Mouse (Mus musculus): ENCODE measurements around the gene Dennd2a.

The Dennd2a gene

DNA sequence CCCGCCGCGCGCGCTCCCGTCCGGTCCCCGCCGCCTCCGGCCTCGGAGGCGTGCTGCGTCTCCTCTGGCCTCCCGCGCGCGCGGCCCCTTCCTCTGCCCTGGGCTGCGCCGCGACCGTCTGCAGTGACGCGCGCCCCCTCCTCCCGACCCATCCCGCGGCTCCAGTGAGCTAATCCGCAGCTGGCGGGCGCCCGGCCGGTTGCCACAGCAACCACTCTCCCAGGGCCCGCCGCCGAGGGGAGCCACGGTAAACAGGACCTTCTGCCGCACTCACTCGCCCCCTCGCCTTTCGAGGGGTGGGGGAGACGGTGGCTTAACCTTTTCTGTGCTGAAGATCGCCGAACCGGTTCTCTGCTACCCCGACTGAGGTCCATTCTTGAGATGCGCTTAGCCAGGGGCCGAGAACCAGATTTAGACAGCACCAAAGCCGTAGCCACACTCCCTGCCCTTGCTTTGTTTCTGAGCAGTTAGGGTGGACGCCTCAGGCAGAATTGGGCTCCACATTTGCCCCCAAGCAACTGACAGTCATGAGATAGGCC is at the start of gene Dennd2a:
Gene Dennd2a (minus strand): TSS at position 145 of the 539 bp plus-strand sequence.
- DNase-seq (ENCODE audit: low spot score), result peak; percentile 96

DNA sequence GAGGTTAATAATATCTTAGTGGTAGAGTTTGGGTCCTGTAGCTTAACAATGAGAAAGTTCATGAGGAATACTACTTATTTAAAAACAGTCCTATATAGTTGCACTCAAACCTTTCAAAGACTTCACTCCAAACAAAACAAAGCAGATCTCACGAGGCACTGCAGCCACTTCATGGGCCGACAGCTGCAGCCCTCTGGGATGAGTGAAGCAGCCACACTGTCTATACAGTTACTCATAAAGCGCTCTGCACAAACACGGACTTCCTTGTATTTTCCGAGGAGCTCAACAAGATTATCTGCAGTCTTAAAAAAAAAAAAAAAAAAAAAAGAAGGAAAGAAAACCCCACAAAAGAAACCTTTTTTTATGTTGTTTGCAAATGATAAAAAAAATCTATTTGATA is 49.7 kb upstream of the Dennd2a start:
- DNase-seq (ENCODE audit: low spot score), result no peak

DNA sequence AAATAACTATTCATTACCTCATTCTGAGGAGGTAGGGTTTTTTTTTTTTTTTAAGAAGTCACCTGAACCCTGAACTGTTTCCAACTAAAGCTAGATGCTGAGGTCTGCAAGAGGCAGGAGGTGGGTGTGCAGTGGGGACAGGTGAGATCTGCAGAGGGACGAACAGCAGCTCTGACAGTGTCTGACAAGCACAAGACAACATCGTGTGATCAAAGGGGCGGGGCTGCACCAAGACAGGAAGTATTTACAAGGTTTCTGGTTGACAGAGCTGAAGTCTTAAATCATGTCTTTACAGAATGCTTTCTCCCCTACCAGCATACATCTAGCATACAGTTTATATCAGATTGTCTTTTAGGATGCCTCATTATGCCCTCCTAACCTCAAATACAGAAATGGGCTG is 49.2 kb upstream of the Dennd2a start:
- DNase-seq (ENCODE audit: low spot score), result no peak

DNA sequence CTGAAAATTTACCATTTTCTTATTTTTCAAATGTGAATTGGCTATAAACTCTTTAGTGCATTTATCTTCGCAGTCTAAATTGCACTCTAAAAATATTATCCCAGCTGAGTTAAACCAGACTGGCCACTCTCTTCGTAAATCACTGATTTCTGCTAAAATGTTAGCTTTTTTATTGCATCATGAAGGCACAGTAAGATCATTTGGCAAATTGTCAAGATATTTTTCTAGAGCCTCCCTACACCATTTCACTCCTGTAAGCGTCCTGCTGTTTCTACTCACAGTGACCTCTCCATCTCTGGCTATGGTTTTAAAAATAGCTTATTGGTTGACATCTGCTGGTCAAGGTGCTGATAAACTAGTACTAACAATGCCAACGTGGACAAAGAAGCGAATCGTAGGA is 48.4 kb upstream of the Dennd2a start:
- no peak for DNase-seq (ENCODE audit: low spot score)

DNA sequence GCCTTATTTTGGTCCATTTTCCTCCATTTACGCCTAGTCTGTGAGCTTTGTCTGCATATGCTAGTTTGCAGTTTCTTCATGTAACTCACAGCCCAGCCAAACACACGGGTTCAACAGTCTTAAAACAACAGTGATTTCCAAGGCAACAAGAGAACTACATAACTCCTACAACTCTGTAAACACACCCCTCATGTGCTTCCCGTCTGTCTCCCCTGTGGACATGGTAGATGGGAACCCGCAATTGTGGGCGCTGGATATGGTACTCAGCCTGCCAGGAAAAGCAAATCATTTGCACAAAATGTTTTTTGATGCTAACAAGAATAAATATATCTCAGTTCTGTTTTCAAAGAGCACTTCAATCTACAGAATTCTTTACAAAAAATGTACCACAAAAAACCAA is 46.9 kb upstream of the Dennd2a start:
- DNase-seq (ENCODE audit: low spot score), result no peak

DNA sequence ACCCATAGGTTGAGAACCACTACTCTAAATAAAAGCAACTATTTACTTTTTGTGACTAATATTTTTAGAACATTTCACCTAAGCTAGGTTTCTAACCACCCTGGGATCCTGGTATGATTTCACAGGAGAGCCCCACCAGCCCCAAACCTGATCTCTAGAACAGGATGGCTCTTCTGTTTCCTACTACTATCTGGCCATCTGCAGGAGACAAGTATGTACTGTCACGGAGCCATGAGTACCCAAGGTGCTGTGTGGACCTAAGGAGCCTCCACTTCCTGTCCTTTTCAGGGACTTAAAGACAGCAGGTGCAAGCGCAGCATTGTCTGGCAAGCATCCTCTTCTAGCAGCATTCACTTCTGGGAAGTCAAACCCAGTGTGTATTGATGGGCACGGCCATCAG is 44.2 kb upstream of the Dennd2a start:
- no peak for DNase-seq (ENCODE audit: low spot score)

DNA sequence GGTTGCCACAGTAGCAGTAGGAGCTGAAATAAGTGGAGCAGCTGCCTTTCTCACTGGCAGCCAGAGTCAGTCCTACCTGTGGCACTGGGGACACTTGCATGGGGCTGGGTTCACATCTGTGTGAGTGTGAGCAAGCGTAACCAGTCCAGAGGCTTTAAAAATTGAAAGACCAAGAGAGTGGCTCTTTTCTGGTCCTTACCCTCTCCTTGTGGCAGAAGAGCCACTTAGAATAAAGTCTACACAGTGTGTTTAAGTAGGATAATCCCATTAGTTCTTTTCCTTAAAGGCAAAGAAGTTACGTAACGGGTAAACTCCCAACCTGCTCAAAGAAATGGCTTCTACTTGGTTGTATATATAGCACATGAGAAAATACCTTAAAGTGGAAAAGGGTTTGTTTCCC is 43.2 kb upstream of the Dennd2a start:
- DNase-seq (ENCODE audit: low spot score), result no peak

DNA sequence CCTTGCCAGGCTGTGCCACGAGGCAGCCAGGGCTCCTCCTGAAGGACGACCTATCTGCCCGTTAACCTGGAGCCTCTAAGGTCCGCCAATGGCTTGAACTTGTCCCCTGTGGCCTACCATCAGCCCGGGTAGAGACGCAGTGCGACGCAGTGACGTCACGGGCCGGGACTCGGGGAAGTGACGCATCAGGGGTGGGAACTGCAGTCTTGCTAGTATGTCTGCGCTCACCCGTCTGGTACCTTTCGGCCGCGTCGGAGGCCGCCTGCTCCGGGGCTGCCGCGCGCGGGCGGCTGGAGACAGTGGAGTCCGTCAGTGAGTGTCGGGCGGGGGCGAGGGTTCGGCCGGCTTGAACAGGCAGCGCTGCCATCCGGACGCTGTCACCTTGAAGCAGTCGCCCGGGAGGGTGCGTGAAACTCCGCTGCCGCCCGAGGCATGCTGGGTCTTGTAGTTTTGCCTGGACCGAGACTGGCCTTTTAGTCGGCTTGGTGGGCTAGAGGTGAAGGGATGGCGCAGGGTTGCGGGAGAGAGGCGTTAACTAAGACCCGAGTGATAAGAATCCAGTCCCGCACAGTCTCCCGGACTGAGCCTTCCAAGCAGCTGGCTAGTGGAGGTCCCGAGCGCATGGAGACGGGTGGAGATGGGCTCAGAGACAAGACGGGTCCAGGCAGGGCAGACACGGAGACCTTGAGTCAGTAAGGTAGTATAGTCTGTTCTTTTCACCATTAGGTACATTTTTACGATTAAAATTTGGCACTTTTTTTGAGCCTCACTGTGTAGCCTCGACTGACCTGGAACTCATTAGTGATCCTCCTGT is 34.9 kb upstream of the Dennd2a start, which contains the start of gene Ndufb2:
Gene Ndufb2 (plus strand): TSS at position 174 of the 814 bp plus-strand sequence.
- peak; percentile 93 for DNase-seq (ENCODE audit: low spot score)

DNA sequence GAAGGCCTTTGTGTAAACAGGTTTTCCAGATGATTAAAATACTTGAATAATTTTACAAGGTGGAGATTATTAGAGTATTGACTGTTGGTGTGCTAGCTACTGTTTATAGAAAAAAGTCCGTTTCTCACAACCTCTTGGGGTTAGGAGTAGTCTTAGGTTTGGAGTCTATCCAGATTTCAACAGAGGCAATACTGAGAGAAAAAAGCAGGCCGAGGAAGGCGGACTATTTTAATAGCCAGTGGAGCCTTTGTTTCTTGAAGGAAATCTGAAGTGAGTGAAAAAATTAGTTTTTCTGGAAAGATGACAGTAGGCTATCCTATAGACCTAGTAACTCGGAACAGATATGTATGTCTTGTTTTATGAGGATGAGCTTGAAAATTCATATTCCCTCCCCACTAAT is 33.8 kb upstream of the Dennd2a start:
- DNase-seq (ENCODE audit: low spot score), result no peak

DNA sequence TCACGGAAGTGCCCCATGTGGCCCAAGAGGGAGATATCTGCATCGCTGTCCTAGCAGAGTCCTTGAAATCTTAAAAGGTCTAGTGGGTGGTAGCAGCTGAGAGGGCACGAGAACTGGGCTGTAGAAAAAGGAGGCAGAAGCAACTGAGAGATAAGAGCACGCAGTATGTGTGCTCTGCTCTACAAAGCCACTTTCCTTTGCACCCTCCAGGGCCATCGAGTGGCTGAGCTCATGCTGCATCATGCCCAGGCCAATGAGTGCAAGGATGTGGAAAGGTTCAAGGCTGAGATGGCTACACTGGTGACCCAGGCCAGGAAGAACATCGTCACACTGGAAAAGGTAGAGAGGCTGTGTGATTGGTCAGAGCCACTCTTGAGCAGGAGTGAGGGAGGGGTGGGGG is 27.9 kb upstream of the Dennd2a start, which contains the start of gene Gm42420:
Gene Gm42420 (plus strand): TSS at position 237 of the 400 bp plus-strand sequence.
- DNase-seq (ENCODE audit: low spot score), result no peak

DNA sequence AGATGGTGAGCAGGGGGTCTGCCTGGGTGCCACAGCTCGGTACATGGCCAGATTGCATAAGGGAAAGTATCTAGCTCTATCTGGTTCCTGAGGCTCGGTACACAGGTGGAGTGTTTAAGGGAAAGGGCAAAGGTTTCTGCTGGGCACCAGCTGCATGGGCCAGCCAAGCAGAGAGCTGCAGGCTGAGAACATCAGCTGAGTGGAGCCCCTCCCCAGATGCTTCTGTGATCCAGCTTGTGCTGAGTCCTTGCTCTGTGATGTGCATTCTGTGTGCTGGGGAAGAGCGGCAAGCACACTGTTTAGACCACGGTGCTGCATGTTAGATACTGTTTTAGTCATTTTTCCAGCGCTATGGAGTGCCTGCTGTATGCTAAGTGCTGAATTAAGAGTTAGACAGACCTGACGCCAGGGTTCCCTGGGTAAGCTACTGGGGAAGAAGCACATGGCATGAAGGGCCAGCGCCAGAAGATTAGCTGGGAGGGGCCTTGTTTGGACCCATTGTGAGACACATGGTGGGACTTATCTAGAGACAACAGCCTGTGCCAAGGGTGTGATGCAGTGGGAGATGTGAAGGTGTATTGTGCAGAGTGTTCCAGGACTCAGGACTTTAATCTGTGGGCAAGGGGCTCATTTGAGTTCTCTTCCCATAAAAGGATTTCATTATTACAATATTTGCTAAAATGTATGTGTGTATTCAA is 23.6 kb upstream of the Dennd2a start:
- DNase-seq (ENCODE audit: low spot score), result no peak

DNA sequence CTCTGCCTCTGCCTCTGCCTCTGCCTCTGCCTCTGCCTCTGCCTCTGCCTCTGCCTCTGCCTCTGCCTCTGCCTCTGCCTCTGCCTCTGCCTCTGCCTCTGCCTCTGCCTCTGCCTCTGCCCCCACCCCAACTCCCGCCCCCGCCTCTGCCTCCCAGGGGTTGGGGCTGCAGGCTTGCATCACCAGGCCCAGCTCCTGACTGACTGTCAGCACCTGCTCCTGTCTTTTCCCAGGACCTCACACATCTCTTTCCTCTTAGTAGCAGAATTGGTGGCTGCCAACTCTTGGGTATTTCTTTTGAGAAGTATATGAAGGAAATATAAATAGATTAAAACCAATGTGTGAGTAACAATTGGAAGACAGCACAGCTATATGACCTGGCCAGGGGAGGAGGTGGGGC is 22.9 kb upstream of the Dennd2a start:
- DNase-seq (ENCODE audit: low spot score), result no peak

DNA sequence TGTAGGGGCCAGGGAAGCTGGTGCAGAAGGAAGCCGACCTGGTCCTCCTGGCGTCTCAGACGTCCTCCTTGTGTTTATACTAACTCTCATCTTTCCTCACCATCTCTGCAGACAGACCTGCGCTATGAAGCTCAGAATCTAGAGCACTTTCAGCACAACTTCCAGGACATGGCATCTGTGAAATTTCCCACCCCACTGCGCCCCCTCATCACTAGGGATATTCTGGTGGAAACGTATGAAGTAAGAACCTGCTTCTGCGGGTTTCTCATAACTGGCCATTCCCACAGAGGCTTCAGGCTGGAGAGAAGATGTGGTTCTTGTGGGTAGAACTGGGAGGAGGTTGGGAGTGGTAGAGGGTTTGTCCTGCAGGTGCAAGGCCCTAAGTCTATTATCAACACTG is 21.9 kb upstream of the Dennd2a start:
- DNase-seq (ENCODE audit: low spot score), result no peak

DNA sequence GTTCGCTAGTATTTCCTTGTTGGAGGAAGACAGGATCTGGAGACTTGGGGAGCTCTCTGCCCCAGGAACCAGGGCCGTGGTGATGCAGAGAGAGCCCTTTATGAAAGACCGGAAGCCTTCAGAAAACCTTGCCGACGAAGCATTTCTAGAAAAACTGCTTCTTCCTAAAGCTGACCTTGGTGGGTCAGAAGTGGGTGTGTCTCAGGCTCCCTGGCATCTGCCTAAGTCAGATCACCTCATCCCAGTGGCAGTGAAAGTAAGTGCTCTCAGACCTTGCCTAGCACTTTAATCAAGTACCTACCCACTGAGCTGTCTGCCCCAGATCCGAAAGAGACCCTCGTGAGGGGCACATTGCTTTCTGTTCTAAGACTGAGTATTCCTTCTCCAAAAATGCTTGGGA is 17.3 kb upstream of the Dennd2a start:
- DNase-seq (ENCODE audit: low spot score), result no peak

DNA sequence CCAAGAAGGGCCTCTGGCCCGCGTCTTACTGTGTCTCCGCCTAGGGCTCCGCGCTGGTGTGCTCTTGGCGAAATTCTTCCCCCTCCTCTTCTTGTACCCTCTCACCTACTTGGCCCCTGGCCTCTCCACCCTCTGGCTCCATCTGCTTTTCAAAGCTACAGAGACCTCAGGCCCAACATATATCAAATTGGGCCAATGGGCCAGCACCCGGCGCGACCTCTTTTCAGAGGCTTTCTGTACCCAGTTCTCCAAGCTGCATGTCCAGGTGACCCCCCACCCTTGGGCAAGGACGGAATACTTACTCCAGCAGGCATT is 16.8 kb upstream of the Dennd2a start:
- DNase-seq (ENCODE audit: low spot score), result no peak

DNA sequence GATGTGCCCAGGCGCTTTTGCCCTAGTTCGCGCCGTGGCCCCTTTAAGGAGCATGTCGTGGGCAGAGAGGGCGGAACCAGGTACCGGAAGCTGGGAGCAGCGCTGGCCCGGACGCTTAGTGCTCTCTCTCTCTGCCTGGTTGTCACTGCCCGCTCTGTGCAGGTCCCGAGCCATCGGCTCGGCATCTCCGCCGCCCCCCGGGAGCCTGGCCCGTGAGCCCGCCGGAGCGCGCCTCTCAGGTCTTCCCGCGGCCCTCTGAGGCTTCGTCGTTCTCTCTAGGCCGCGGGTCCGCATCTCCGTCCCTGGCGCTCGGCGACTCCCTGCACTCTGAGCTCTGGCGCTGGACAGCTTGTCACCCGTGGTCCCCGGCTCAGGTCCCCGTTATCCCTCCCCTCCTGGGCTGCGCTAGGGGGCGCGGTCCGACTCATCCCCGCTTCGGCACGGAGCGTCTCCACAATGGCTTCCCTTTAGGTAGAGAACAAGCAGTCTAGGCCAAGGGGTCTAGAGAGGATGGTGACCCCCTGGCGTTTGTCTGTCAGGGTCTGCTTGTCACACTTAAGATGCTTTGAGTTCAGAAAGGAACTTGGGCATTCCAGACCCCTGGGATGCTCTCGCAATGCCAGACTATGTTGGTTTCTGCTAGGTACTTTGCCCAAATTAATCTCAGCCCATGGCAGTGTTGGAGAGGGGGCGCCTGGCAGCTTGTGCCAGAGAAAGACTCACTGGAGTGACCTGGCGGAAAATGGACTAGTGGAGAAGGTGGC is 16.3 kb upstream of the Dennd2a start, which contains the start of gene Adck2:
Gene Adck2 (plus strand): TSS at position 83 of the 764 bp plus-strand sequence.
- DNase-seq (ENCODE audit: low spot score), result peak; percentile 87

DNA sequence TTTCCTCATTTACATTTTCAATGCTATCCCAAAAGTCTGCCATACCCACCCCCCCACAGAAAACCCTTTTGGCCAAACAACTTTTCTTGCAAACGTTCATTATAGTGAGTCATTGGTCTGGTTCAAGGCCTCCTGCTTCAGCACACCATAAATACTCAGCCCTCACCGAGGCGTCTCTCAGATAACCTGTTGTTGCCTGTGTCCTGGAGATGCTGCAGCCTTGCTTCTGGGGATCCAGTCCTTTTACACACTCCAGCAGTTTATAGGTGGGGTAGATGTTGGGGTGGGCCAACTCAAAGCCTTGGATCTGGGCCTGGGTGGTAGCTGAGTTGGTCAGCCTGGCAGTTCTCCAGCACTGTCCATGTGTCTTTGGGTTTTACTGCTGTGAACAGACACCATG is 12.8 kb upstream of the Dennd2a start:
- DNase-seq (ENCODE audit: low spot score), result no peak

DNA sequence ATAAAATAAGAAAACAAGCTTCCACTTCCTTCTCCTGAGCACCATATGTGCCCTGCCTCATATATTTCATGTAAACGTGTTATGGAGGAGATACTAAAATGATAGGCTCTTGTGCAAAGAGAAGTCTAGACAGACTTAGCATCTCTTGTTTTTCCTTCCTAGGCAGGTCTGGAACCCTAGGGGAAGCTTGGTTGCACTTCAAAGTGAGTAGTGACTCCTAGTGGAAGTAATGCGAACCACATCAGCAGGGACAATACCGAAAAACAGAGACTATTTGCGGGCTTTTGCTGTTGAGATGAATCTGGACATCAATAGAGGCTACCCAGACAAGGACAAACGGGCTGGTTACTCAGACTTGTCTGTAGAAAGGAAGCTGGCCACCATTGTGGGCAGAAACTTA is 9.9 kb upstream of the Dennd2a start:
- peak; percentile 76 for DNase-seq (ENCODE audit: low spot score)

DNA sequence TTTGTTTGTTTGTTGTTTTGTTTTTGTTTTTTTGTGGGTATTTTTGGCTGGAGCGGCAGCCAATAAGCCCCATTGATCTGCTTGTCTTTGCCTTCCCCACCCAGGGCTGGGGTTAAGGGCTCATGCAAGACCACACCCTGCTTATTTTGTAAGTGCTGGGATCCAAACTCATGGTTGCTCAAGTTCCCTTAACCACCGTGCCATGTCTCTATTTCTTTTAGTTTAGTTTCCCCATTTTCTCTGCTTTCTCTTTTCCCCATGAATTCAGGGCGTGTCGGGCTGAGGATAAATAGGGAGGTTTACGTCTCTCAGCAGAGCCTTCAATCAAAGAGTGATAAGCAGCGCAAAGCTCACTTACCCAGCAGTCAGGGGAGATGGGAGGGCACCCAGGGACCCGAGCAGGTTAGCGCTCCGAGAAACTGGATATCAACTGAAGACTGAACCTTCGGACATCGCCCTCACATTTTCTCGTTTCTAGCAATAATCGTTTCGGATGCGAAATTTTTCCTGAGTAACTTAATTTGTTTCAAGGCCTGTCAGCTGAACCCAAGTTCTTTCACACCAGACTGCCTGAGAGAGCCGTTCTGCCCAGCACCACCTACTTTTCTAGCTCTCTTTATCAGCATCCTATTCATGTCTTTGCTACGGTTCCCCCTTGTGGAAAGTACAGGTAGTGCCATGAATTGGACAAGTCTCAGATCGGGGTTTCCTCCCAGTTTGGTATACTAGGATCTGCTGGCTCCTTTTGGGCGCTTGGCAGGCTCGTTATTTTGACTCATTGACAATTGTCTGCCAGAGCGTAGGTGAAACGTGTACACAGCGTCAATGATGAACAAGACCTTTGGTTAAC is 4.7 kb upstream of the Dennd2a start:
- DNase-seq (ENCODE audit: low spot score), result peak; percentile 95

DNA sequence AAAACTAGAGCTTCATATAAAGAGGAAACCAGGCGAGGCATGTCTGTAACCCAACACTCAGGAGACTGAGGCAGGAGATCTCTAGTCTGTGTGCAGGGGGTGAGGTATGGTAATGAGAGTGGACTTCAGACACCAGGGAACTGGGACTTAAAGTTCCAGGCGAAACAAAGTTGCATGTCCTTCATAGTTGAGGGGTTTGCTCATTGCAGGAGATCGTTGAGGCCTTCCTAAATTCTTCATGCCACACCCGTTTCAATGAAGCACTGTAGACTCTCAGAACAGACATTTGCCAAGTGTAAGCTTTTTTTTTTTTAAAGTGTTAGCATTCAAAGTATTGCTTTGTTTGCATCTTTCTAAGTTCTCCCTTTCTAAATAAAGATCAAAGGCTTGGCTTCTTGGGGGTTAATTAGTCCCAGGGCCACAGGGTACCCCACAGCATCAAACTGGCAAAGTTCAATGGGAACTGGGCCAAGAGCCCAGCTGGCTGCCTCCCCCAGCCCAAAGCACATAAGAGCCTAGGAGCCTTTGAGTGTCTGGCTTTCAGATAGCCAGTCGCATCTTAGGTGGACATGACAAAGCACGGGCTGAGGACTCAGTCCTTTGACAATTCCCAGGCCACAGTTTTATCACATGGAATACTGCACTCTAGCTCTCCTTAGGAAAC is 1.7 kb upstream of the Dennd2a start:
- DNase-seq (ENCODE audit: low spot score), result no peak
